Mouse (Mus musculus): Measurements from ENCODE around the gene Smarcb1. TPM values are rescaled to one million over a fixed set of nuclear protein-coding genes. Genes with fewer than 3 reads are reported as not detected.
A peak's percentile ranks its signal among the peaks of the same experiment; 100 is the strongest.
"Not testable (repeated sequence)": the region's sequence is repeated elsewhere in the genome, so short reads cannot be mapped to it uniquely, and the experiment has no call there.

Smarcb1 gene
- total and polyA plus RNA-seq, 2 experiments from 2014 or later, result 173 to 246 TPM

GRCm38 (mm10) chr10:75861587-75861986 lies 59.8 kb downstream of the Smarcb1 start:
- Histone ChIP-seq H3K4me2 (ENCODE audit: low read depth) (no peak overlapping the region), H3K27me3 (ENCODE audit: insufficient read depth, low read length) (no peaks in the 10 kb centered on the region), H3K27ac (ENCODE audit: low read depth, low read length) (no peak overlapping the region), H3K36me3 (ENCODE audit: insufficient read depth) (peaks cover 12% of the 10 kb centered on the region), H3K9me3 (ENCODE audit: low read length) (no peaks in the 10 kb centered on the region), H3K4me1 (ENCODE audit: insufficient read depth) (peaks cover 11% of the 10 kb centered on the region), H3K4me3 (ENCODE audit: low read depth, low read length) (no peak overlapping the region), H3K9ac (no peak overlapping the region)
- ATAC-seq, result no peak
- WGBS, result 80% methylated on average over 5 of the region's 5 CpGs
- DNase-seq, result no peak
- TF ChIP-seq CTCF (IDR thresholded peaks at IDR 0.05; ENCODE audit: low read depth), result no peak

- H3K4me3 ChIP-seq (ENCODE audit: low read depth, low read length), result no peak overlapping the region
- H3K9ac ChIP-seq, result 0 out of 2 replicates have a peak overlapping the region, but pooled peaks have one; percentile 95
- H3K9me3 ChIP-seq (ENCODE audit: low read length), result no peaks in the 10 kb centered on the region
- peaks cover 12% of the 10 kb centered on the region for H3K36me3 ChIP-seq (ENCODE audit: insufficient read depth)
- no peak for TF ChIP-seq CTCF (IDR thresholded peaks at IDR 0.05; ENCODE audit: low read depth)
- H3K4me1 ChIP-seq (ENCODE audit: insufficient read depth), result peaks cover 11% of the 10 kb centered on the region
- H3K27me3 ChIP-seq (ENCODE audit: insufficient read depth, low read length), result no peaks in the 10 kb centered on the region
- ATAC-seq (no peak), DNase-seq (no peak)
- H3K4me2 ChIP-seq (ENCODE audit: low read depth), result peak overlapping the region; percentile 65
- 32% methylated on average over 7 of the region's 7 CpGs for WGBS
- peak overlapping the region; percentile 92 for H3K27ac ChIP-seq (ENCODE audit: low read depth, low read length)
These were observed 60.7 kb downstream of the Smarcb1 start for GRCm38 (mm10) chr10:75860746-75861145.

- Histone ChIP-seq H3K27ac (ENCODE audit: low read depth, low read length) (peak within 1 kb of the TSS; percentile 92), H3K4me1 (ENCODE audit: insufficient read depth) (peaks cover 11% of the 10 kb centered on the region), H3K4me2 (ENCODE audit: low read depth) (peak within 1 kb of the TSS; percentile 65), H3K4me3 (ENCODE audit: low read depth, low read length) (peak within 1 kb of the TSS; percentile 75), H3K36me3 (ENCODE audit: insufficient read depth) (peaks cover 12% of the 10 kb centered on the region), H3K9ac (peak within 1 kb of the TSS; percentile 95)
- not testable (repeated sequence) for H3K9me3 ChIP-seq (ENCODE audit: low read length); H3K27me3 ChIP-seq (ENCODE audit: insufficient read depth, low read length)
- DNase-seq (peak; percentile 95), ATAC-seq (peak; percentile 97)
- WGBS, result 2% methylated on average over 42 of the region's 46 CpGs
- peak; percentile 18; the same call in 1 of the 2 replicates for TF ChIP-seq CTCF (IDR thresholded peaks at IDR 0.05; ENCODE audit: low read depth)
These were observed 61.5 kb downstream of the Smarcb1 start, which contains the start of gene Mif for GRCm38 (mm10) chr10:75859786-75860470. Gene Mif (minus strand): TSS chr10:75860240.

DNA sequence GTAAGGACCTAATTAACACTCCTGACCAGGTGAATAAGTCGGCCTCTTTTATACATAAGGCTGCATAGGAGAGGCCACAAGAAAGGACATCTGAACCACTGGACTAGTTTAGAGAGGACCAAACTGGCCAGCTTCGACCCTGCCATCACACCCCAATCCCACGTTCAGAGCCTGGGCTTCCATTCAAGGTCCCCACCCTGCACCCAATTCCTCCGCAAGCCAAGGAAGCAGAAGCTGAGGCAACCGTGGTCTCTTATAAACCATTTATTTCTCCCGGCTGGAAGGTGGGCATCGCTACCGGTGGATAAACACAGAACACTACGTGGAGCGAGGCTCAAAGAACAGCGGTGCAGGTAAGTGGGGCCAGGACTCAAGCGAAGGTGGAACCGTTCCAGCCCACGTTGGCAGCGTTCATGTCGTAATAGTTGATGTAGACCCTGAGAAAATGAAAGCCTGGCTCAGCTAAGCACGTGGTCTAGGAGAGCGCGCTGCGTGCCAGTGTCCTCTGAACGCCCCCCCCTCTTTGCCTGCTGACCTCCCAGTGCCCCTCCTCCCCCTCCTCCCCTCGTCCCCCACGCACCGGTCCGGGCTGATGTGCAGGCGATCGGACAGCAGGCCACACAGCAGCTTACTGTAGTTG lies 62.2 kb downstream of the Smarcb1 start:
- peak; percentile 71 for DNase-seq
- Histone ChIP-seq H3K36me3 (ENCODE audit: insufficient read depth) (peaks cover 12% of the 10 kb centered on the region), H3K27me3 (ENCODE audit: insufficient read depth, low read length) (no peaks in the 10 kb centered on the region), H3K4me1 (ENCODE audit: insufficient read depth) (peaks cover 11% of the 10 kb centered on the region), H3K4me3 (ENCODE audit: low read depth, low read length) (peak overlapping the region; percentile 75), H3K27ac (ENCODE audit: low read depth, low read length) (peak overlapping the region; percentile 92), H3K4me2 (ENCODE audit: low read depth) (peak overlapping the region; percentile 65), H3K9ac (peak overlapping the region; percentile 95), H3K9me3 (ENCODE audit: low read length) (no peaks in the 10 kb centered on the region)
- under 1% methylated on average over 27 of the region's 27 CpGs for WGBS
- no peak for TF ChIP-seq CTCF (IDR thresholded peaks at IDR 0.05; ENCODE audit: low read depth)
- ATAC-seq, result peak; percentile 78

GRCm38 (mm10) chr10:75857598-75857997 lies 63.8 kb downstream of the Smarcb1 start:
- DNase-seq (no peak), ATAC-seq (no peak)
- no peak overlapping the region for H3K4me3 ChIP-seq (ENCODE audit: low read depth, low read length)
- no peaks in the 10 kb centered on the region for H3K27me3 ChIP-seq (ENCODE audit: insufficient read depth, low read length)
- TF ChIP-seq CTCF (IDR thresholded peaks at IDR 0.05; ENCODE audit: low read depth), result no peak
- no peaks in the 10 kb centered on the region for H3K9me3 ChIP-seq (ENCODE audit: low read length)
- 93% methylated on average over 4 of the region's 4 CpGs for WGBS
- H3K4me1 ChIP-seq (ENCODE audit: insufficient read depth), result peaks cover 11% of the 10 kb centered on the region
- 0 out of 2 replicates have a peak overlapping the region, but pooled peaks have one; percentile 65 for H3K4me2 ChIP-seq (ENCODE audit: low read depth)
- H3K9ac ChIP-seq, result no peak overlapping the region
- peaks cover 12% of the 10 kb centered on the region for H3K36me3 ChIP-seq (ENCODE audit: insufficient read depth)
- no peak overlapping the region for H3K27ac ChIP-seq (ENCODE audit: low read depth, low read length)

DNA sequence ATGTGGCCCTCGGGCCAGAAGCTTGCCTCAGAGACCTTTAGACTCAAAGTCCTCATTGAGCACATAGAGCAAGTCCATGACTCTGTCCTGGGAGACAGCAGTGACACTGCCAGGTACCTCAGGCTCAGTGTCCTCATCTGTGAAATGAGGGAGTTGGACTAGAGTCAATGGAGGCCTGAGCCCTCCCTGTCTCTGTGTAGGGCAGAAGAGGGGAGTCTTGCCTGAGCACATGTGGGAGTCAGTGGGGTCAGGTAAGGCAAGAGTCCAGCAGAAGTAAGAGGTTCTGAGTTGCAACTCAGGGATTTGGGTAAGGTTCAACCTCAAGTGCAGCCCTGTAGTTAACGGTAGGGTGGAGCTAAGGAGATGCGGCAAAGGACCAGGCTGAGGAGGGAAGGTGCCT lies 64.4 kb downstream of the Smarcb1 start:
- Histone ChIP-seq H3K4me2 (ENCODE audit: low read depth) (no peak overlapping the region), H3K9ac (no peak overlapping the region), H3K27ac (ENCODE audit: low read depth, low read length) (no peak overlapping the region), H3K36me3 (ENCODE audit: insufficient read depth) (peaks cover 12% of the 10 kb centered on the region), H3K9me3 (ENCODE audit: low read length) (no peaks in the 10 kb centered on the region), H3K4me3 (ENCODE audit: low read depth, low read length) (no peak overlapping the region), H3K27me3 (ENCODE audit: insufficient read depth, low read length) (no peaks in the 10 kb centered on the region), H3K4me1 (ENCODE audit: insufficient read depth) (peaks cover 11% of the 10 kb centered on the region)
- WGBS, result 80% methylated on average over 3 of the region's 3 CpGs
- no peak for ATAC-seq
- no peak for TF ChIP-seq CTCF (IDR thresholded peaks at IDR 0.05; ENCODE audit: low read depth)
- DNase-seq, result no peak

All from forebrain, postnatal 0 days (tissue).